In the genomic region with DNA sequence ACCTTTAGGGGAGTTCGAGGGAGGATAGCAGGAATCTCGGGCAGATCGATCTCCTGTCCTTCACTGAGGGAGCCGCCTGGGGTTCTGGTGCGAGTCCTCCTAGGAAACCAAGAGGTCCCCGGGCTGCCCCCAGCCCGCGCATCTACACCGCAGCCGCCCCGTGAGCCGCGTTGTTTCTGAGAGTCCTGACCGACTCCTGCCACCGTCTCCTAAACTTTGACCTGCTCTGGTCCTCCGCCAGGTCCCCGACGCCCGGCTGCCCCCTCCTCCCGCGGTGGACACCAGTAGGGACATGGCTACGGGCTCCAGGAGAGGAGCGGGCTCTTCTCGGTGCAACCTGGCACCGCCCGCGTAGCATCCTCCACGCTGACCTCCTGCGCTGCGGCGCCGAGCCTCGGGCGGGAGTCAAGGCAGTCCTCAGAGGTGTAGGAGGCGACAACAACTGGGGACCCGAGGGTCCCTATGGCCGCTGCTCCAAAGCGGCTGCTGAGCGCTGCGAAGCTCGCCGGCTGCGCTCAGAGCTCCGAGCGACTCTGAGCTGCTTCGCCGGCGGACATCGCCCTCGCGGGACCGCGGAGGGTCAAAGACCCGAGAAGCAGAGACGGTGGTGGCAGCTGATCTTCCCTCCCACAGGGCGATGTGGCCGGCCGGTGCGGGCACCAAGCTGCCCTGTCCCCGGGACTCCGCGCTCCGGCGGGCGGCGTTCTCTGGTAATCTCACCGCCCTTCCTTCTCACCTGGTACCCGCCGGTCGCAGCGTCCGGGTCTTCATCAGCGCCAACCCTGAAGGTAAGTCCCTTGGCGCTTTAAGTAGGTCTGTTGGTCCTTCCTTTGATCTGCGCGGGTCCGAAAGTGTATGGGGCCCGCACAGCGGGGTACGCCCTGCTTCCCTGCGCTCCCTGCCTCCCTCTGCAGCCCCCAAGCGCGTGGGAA, we compare ENCODE assay signal across 8 mouse cellular contexts. TPM values are rescaled to one million over a fixed set of nuclear protein-coding genes. Genes with fewer than 3 reads are reported as not detected.
A peak's percentile ranks its signal among the peaks of the same experiment; 100 is the strongest.
DNase-seq lines count a peak whose midpoint lies in the region; ATAC-seq and TF ChIP-seq lines count a peak whose summit lies in the region.

No protein-coding gene starts in this region.

- H3K4me2 ChIP-seq in embryonic facial prominence, embryonic 15.5 days (replicated peaks): peak overlapping the region; percentile 83
- H3K4me2 ChIP-seq in liver, embryonic 16.5 days (ENCODE audit: low read depth, low read length): peak overlapping the region; percentile 30; the same call in 1 of the 2 replicates
- peak overlapping the region; percentile 95 for H3K4me2 ChIP-seq in stomach, embryonic 15.5 days

- WGBS in embryonic facial prominence, embryonic 15.5 days: 2% methylated on average over 83 of the region's 83 CpGs
- WGBS in liver, embryonic 16.5 days (ENCODE audit: insufficient replicate concordance): 2% methylated on average over 83 of the region's 83 CpGs
- WGBS in stomach, embryonic 15.5 days: under 1% methylated on average over 78 of the region's 83 CpGs

- H3K36me3 ChIP-seq in embryonic facial prominence, embryonic 15.5 days: no peaks in the 10 kb centered on the region
- H3K36me3 ChIP-seq in liver, embryonic 16.5 days (ENCODE audit: control insufficient read depth, insufficient read depth): no peaks in the 10 kb centered on the region
- H3K36me3 ChIP-seq in stomach, embryonic 15.5 days: no peaks in the 10 kb centered on the region

- no peak for ATAC-seq in embryonic facial prominence, embryonic 15.5 days (ENCODE audit: insufficient number of reproducible peaks, low FRiP score, low TSS enrichment, low read depth)
- ATAC-seq in liver, embryonic 16.5 days (ENCODE audit: low read depth): no peak
- no peak; the same call in 1 of the 2 replicates for ATAC-seq in stomach, embryonic 15.5 days (ENCODE audit: insufficient read depth, low FRiP score, low read depth)

- intact Hi-C loops in left cerebral cortex, adult 2 months (cut with DNase I): loop anchor here (5.0 to 10.0 kb wide), 8 partner anchors 118 to 882 kb away; partner anchors contain the start of gene Arap2
- intact Hi-C loops in left cerebral cortex, postnatal 14 days (cut with DNase I): loop anchor here (5.0 kb wide), 3 partner anchors 118 to 742 kb away; no protein-coding TSS in a partner anchor

- no peak overlapping the region; the same call in 1 of the 2 replicates for H3K9ac ChIP-seq in embryonic facial prominence, embryonic 15.5 days
- no peak overlapping the region for H3K9ac ChIP-seq in liver, embryonic 16.5 days (ENCODE audit: low read depth, low read length)
- 0 out of 2 replicates have a peak overlapping the region, but pooled peaks have one; percentile 4 for H3K9ac ChIP-seq in stomach, embryonic 15.5 days

- H3K4me1 ChIP-seq in embryonic facial prominence, embryonic 15.5 days: peaks cover 15% of the 10 kb centered on the region
- H3K4me1 ChIP-seq in liver, embryonic 16.5 days (ENCODE audit: control insufficient read depth, low read depth, low read length): no peaks in the 10 kb centered on the region; the same call in 1 of the 2 replicates
- peaks cover 15% of the 10 kb centered on the region; the same call in 1 of the 2 replicates for H3K4me1 ChIP-seq in stomach, embryonic 15.5 days

- peak overlapping the region; percentile 97 for H3K27ac ChIP-seq in left cerebral cortex, adult 2 months
- no peak overlapping the region for H3K27ac ChIP-seq in embryonic facial prominence, embryonic 15.5 days (replicated peaks)
- no peak overlapping the region for H3K27ac ChIP-seq in liver, embryonic 16.5 days (ENCODE audit: low read length)
- H3K27ac ChIP-seq in stomach, embryonic 15.5 days: no peak overlapping the region

- H3K27me3 ChIP-seq in embryonic facial prominence, embryonic 15.5 days: peaks cover 46% of the 10 kb centered on the region
- peaks cover 25% of the 10 kb centered on the region for H3K27me3 ChIP-seq in liver, embryonic 16.5 days (ENCODE audit: control insufficient read depth, insufficient read depth, low read depth, low read length)
- H3K27me3 ChIP-seq in stomach, embryonic 15.5 days (replicated peaks): peaks cover 31% of the 10 kb centered on the region

- DNase-seq in left cerebral cortex, adult 2 months (ENCODE audit: extremely low spot score in 1 of 2, low spot score in 2 of 2): peak; percentile 24 to 44
- DNase-seq in left cerebral cortex, postnatal 14 days (ENCODE audit: low spot score in 2 of 2): no peak
- DNase-seq in kidney, adult 8-10 months: peak; percentile 8 to 25
- no peak for DNase-seq in adrenal gland, postnatal 25 days
- no peak for DNase-seq in lung, adult 18-20 months

- no peak for TF ChIP-seq CTCF in left cerebral cortex, adult 2 months (IDR thresholded peaks at IDR 0.05)

- H3K4me3 ChIP-seq in left cerebral cortex, adult 2 months: peak overlapping the region; percentile 81
- peak overlapping the region; percentile 40 for H3K4me3 ChIP-seq in embryonic facial prominence, embryonic 15.5 days (replicated peaks)
- H3K4me3 ChIP-seq in liver, embryonic 16.5 days (ENCODE audit: low read depth, low read length): peak overlapping the region; percentile 21
- peak overlapping the region; percentile 48 for H3K4me3 ChIP-seq in stomach, embryonic 15.5 days (replicated peaks)

- no peaks in the 10 kb centered on the region for H3K9me3 ChIP-seq in embryonic facial prominence, embryonic 15.5 days (replicated peaks)
- H3K9me3 ChIP-seq in liver, embryonic 16.5 days (replicated peaks; ENCODE audit: control insufficient read depth, low read length): no peaks in the 10 kb centered on the region
- no peaks in the 10 kb centered on the region for H3K9me3 ChIP-seq in stomach, embryonic 15.5 days

RNA-seq across cellular contexts. Expression of gene Nwd2, which starts 0.9 kb away (rescaled TPM):
- 10 to 100 TPM; 35.4 to 45.1 TPM for total RNA-seq in left cerebral cortex, adult 2 months (2021)
- total RNA-seq in left cerebral cortex, postnatal 14 days (2021): 10 to 100 TPM; 50.2 to 51.4 TPM
- polyA plus RNA-seq in embryonic facial prominence, embryonic 15.5 days (2015; fragmentation: Nextera tagmentation; extraction: Ambion mirVana): 0.20 and 0.32 TPM in 2 replicates
- polyA plus RNA-seq in liver, embryonic 16.5 days (2015; fragmentation: Nextera tagmentation; extraction: Ambion mirVana): 0.04 TPM in 1 of 2 replicates, not detected in the other
- 0.77 and 0.88 TPM in 2 replicates for polyA plus RNA-seq in stomach, embryonic 15.5 days (2015; fragmentation: Nextera tagmentation; extraction: Ambion mirVana)
- total RNA-seq in adrenal gland, postnatal 25 days (2021): not detected in 2 replicates

Comparison
In these comparisons a context has a peak if more than half of its experiments do, and no peak if none do; other contexts are left out.
1. DNase-seq: peak in left cerebral cortex, adult 2 months (2 of 2) and kidney, adult 8-10 months (2 of 2); none in left cerebral cortex, postnatal 14 days (0 of 2), adrenal gland, postnatal 25 days (single experiment) and lung, adult 18-20 months (0 of 2).
2. H3K4me3 ChIP-seq: peak in every context shown above with its lines; median percentile 81 in left cerebral cortex, adult 2 months; 48 in stomach, embryonic 15.5 days; 40 in embryonic facial prominence, embryonic 15.5 days; 21 in liver, embryonic 16.5 days.
3. H3K4me2 ChIP-seq: peak in every context shown above with its lines; median percentile 95 in stomach, embryonic 15.5 days; 83 in embryonic facial prominence, embryonic 15.5 days; 30 in liver, embryonic 16.5 days.
4. RNA of gene Nwd2, which starts 0.9 kb away (total RNA-seq): 50.2 to 51.4 TPM in left cerebral cortex, postnatal 14 days and 35.4 to 45.1 TPM in left cerebral cortex, adult 2 months; not detected in adrenal gland, postnatal 25 days; every median in the first group is over 10 times any median in the second.